Mouse (Mus musculus) cortical plate, adult 2 months (tissue): ENCODE measurements at regions not wholly inside any gene's neighbourhood (a gene's known extent, or its start where the extent isn't known, plus 50 kb on each side); places are given as distances from the start of the nearest gene placed in this dataset.

Experiments used
- CTCF ChIP-seq: fragments of 200-500 bp; IDR thresholded peaks from 2 replicates; pipeline ENCODE4 v1.5.1; 2011; ENCODE audit warnings: mild to moderate bottlenecking, control low read depth, low read length; ENCODE audit not compliant: insufficient read depth; ENCODE audit errors: extremely low read depth
- POLR2A ChIP-seq: fragments of 200-500 bp; IDR thresholded peaks from 2 replicates; pipeline ENCODE4 v1.6.1; 2011; ENCODE audit warnings: mild to moderate bottlenecking, low read length, control low read depth; ENCODE audit not compliant: insufficient read depth; ENCODE audit errors: extremely low read depth

GRCm38 (mm10) chr13:101957782-101958181, 189.8 kb upstream of the Pik3r1 start:
- no peak for TF ChIP-seq POLR2A
- TF ChIP-seq CTCF: no peak
